Mouse (Mus musculus): ENCODE data around the gene Ntn5. TPM values are rescaled to one million over a fixed set of nuclear protein-coding genes. Genes with fewer than 3 reads are reported as not detected.

The Ntn5 gene
- polyA plus RNA-seq, 1 experiment = 0.47 TPM

DNA sequence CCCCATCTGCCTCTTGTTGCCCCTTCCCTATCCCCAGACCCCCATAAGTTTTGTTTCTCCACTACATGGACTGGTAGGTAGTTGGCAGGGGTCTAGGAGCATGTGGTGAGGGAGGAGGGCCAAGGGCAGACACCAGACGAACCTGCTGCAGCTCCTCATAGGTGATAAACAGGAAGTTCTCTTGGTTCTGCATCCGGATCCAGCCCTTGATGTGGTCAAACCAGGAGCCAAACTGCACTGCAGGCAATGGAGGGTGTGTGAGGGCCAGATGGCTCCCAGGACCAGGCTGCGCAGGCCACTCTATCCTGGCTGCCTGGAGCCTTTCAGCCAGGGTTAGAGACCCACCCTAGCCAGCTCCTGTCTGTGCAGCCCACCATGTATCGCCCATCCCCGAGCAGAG lies 49.7 kb downstream of the Ntn5 start:
- peaks cover 34% of the 10 kb centered on the region for H3K4me1 ChIP-seq (ENCODE audit: control insufficient read depth, insufficient read depth, insufficient read length, low read length)
- TF ChIP-seq POLR2A (IDR thresholded peaks at IDR 0.05; ENCODE audit: low read depth, low read length) = no peak
- no peak for TF ChIP-seq CTCF (IDR thresholded peaks at IDR 0.05; ENCODE audit: extremely low read depth, insufficient read length, insufficient replicate concordance, low read depth, low read length)
- H3K36me3 ChIP-seq (ENCODE audit: control insufficient read depth, insufficient read depth, low read length) = peaks cover 50% of the 10 kb centered on the region
- 74% methylated on average over 5 of the region's 5 CpGs for WGBS
- no peaks in the 10 kb centered on the region for H3K27me3 ChIP-seq (ENCODE audit: control insufficient read depth, insufficient read depth, low read length)
- no peak overlapping the region for H3K27ac ChIP-seq (ENCODE audit: insufficient read depth, low read depth, low read length)
- H3K4me3 ChIP-seq (ENCODE audit: low read depth, low read length) = no peak overlapping the region

DNA sequence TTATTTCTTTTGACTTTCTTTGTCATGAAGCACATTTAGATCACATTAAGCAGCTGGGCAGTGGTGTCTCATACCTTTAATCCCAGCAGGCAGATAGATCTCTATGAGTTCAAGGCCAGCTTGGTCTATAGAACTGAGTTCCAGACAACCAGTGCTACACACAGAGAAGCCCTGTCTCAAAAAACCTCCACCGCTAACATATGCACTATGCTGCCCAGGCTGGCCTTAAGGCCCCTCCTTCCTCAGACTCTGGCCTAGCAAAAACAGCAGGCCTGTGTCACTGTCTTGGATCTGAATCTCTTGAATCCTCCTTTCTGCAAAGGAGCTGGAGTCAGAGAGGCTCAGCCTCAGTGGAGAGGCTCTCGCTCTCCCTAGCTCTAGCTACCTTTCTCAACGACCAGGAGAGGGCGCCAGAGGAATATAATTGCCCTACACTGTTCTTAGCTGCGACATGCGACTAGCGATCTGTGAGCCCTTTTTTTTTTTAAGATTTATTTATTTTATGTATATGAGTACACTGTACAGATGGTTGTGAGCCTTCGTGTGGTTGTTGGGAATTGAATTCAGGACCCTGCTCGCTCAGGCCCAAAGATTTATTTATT lies 55.4 kb downstream of the Ntn5 start:
- no peak overlapping the region for H3K27ac ChIP-seq (ENCODE audit: insufficient read depth, low read depth, low read length)
- 10% methylated on average over 9 of the region's 9 CpGs for WGBS
- H3K4me3 ChIP-seq (ENCODE audit: low read depth, low read length) = no peak overlapping the region
- peak; percentile 82; the same call in 1 of the 2 replicates for TF ChIP-seq CTCF (IDR thresholded peaks at IDR 0.05; ENCODE audit: extremely low read depth, insufficient read length, insufficient replicate concordance, low read depth, low read length)
- TF ChIP-seq POLR2A (IDR thresholded peaks at IDR 0.05; ENCODE audit: low read depth, low read length) = no peak
- peaks cover 20% of the 10 kb centered on the region for H3K36me3 ChIP-seq (ENCODE audit: control insufficient read depth, insufficient read depth, low read length)
- H3K27me3 ChIP-seq (ENCODE audit: control insufficient read depth, insufficient read depth, low read length) = no peaks in the 10 kb centered on the region
- 0 out of 2 replicates have a peak, but pooled peaks cover 5% of the 10 kb centered on the region for H3K4me1 ChIP-seq (ENCODE audit: control insufficient read depth, insufficient read depth, insufficient read length, low read length)

DNA sequence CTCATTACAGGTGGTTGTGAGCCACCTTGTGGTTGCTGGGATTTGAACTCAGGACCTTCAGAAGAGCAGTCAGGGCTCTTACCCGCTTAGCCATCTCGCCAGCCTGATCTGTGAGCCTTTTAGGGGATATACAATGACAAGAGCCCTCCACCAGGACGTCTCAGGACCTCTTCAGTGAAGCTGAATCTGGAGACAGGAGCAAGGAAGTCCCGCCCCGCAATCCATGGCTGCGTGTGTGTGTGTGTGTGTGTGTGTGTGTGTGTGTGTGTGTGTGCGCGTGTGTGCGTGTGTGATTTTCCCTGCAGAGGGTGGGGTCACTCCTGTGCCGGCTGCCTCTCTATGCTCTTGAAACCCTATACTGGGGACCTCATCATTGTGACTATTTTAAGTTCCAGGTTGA lies 56.0 kb downstream of the Ntn5 start:
- H3K4me1 ChIP-seq (ENCODE audit: control insufficient read depth, insufficient read depth, insufficient read length, low read length) = 0 out of 2 replicates have a peak, but pooled peaks cover 5% of the 10 kb centered on the region
- TF ChIP-seq POLR2A (IDR thresholded peaks at IDR 0.05; ENCODE audit: low read depth, low read length) = no peak
- no peaks in the 10 kb centered on the region for H3K27me3 ChIP-seq (ENCODE audit: control insufficient read depth, insufficient read depth, low read length)
- peaks cover 19% of the 10 kb centered on the region for H3K36me3 ChIP-seq (ENCODE audit: control insufficient read depth, insufficient read depth, low read length)
- WGBS = 67% methylated on average over 10 of the region's 10 CpGs
- H3K4me3 ChIP-seq (ENCODE audit: low read depth, low read length) = no peak overlapping the region
- H3K27ac ChIP-seq (ENCODE audit: insufficient read depth, low read depth, low read length) = no peak overlapping the region

DNA sequence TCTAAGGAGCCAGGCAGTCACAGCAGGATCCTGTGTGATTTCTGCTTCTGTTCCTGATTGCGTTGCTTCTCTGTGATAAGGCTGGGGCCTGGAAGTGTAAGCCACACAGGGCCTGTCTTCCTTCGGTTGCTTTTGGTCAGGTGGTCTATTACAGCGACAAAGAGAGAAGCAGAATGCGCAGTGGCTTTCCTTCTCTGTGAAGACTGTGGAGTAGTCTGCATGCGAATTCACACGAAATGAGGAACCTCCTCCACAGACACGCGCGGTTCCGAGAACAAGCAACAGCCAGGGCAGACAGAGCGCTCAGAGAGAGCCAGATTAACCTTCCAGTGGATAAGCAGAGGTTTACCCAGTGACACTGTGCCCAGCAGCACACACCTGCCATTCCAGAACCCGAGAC lies 57.5 kb downstream of the Ntn5 start:
- 0 out of 2 replicates have a peak, but pooled peaks cover 6% of the 10 kb centered on the region for H3K4me1 ChIP-seq (ENCODE audit: control insufficient read depth, insufficient read depth, insufficient read length, low read length)
- WGBS = 85% methylated on average over 12 of the region's 12 CpGs
- peak overlapping the region; percentile 15 for H3K4me3 ChIP-seq (ENCODE audit: low read depth, low read length)
- H3K27me3 ChIP-seq (ENCODE audit: control insufficient read depth, insufficient read depth, low read length) = no peaks in the 10 kb centered on the region
- H3K27ac ChIP-seq (ENCODE audit: insufficient read depth, low read depth, low read length) = peak overlapping the region; percentile 42
- TF ChIP-seq POLR2A (IDR thresholded peaks at IDR 0.05; ENCODE audit: low read depth, low read length) (no peak), CTCF (IDR thresholded peaks at IDR 0.05; ENCODE audit: extremely low read depth, insufficient read length, insufficient replicate concordance, low read depth, low read length) (no peak)
- peaks cover 16% of the 10 kb centered on the region for H3K36me3 ChIP-seq (ENCODE audit: control insufficient read depth, insufficient read depth, low read length)

DNA sequence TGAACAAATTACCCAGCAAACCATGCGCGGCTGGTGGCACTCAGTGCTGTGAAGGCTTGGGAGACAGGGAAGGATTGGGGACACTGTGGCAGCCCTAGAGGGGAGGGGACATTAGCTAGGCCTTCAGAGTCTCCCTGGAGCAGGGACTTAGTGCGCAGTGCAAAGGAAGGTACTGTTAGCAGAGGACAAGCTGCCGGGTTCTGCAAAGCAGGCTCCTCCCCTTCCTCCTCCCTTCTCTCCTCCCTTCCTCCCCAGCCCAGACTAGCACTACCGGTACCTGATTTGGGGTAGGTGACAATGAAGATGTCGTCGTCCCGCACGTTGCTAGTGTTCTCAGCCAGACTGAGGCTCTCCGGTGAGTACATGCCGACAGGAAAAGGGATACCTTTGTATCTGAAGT lies 58.0 kb downstream of the Ntn5 start:
- peaks cover 17% of the 10 kb centered on the region for H3K36me3 ChIP-seq (ENCODE audit: control insufficient read depth, insufficient read depth, low read length)
- no peaks in the 10 kb centered on the region for H3K27me3 ChIP-seq (ENCODE audit: control insufficient read depth, insufficient read depth, low read length)
- 51% methylated on average over 11 of the region's 11 CpGs for WGBS
- peak overlapping the region; percentile 55 for H3K4me3 ChIP-seq (ENCODE audit: low read depth, low read length)
- peak overlapping the region; percentile 42 for H3K27ac ChIP-seq (ENCODE audit: insufficient read depth, low read depth, low read length)
- TF ChIP-seq POLR2A (IDR thresholded peaks at IDR 0.05; ENCODE audit: low read depth, low read length) (0 out of 2 replicates have a peak, but pooled peaks have one; percentile 10), CTCF (IDR thresholded peaks at IDR 0.05; ENCODE audit: extremely low read depth, insufficient read length, insufficient replicate concordance, low read depth, low read length) (no peak)
- H3K4me1 ChIP-seq (ENCODE audit: control insufficient read depth, insufficient read depth, insufficient read length, low read length) = 0 out of 2 replicates have a peak, but pooled peaks cover 6% of the 10 kb centered on the region

DNA sequence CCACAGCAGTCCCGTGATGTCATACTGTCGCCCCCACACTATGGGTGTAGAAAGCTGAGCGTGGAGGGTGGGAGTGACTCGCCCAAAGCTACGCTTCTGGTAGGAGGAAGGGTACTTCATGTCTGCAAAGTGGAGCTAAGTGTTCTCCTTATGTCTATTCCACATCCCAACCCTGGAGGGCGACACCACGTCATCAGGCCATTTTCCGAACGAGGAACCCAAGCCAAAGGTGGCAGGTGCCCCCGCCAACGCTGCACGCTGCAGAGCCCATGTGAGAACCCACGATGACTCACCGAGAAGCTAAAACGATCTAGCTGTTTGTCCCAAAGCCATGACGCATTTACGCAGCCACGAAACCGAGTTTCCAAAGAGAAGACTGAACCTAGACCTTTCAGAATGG lies 58.5 kb downstream of the Ntn5 start:
- 21% methylated on average over 19 of the region's 19 CpGs for WGBS
- Histone ChIP-seq H3K4me3 (ENCODE audit: low read depth, low read length) (peak overlapping the region; percentile 55), H3K4me1 (ENCODE audit: control insufficient read depth, insufficient read depth, insufficient read length, low read length) (0 out of 2 replicates have a peak, but pooled peaks cover 6% of the 10 kb centered on the region), H3K36me3 (ENCODE audit: control insufficient read depth, insufficient read depth, low read length) (peaks cover 23% of the 10 kb centered on the region), H3K27me3 (ENCODE audit: control insufficient read depth, insufficient read depth, low read length) (no peaks in the 10 kb centered on the region), H3K27ac (ENCODE audit: insufficient read depth, low read depth, low read length) (peak overlapping the region; percentile 3; the same call in 1 of the 2 replicates)
- no peak for TF ChIP-seq CTCF (IDR thresholded peaks at IDR 0.05; ENCODE audit: extremely low read depth, insufficient read length, insufficient replicate concordance, low read depth, low read length)
- TF ChIP-seq POLR2A (IDR thresholded peaks at IDR 0.05; ENCODE audit: low read depth, low read length) = no peak

Other genes with a start within 250 kb of the Ntn5 start
- gene Gys1, start 249.2 kb upstream of the Ntn5 start, polyA plus RNA-seq (2012; rRNA removed) = 9.5 and 9.6 TPM in 2 replicates
- gene Ruvbl2, start 245.9 kb upstream of the Ntn5 start, polyA plus RNA-seq (2012; rRNA removed) = 22.3 and 54.3 TPM in 2 replicates
- 1,857 and 2,336 TPM in 2 replicates for gene Ftl1, start 224.1 kb upstream of the Ntn5 start, polyA plus RNA-seq (2012; rRNA removed)
- gene Bax, start 217.1 kb upstream of the Ntn5 start, polyA plus RNA-seq (2012; rRNA removed) = 57.1 and 105 TPM in 2 replicates
- 0.09 TPM in 1 of 2 replicates, not detected in the other for gene Tulp2, start 202.1 kb upstream of the Ntn5 start, polyA plus RNA-seq (2012; rRNA removed)
- gene Gm45808, start 197.2 kb upstream of the Ntn5 start, polyA plus RNA-seq (2012; rRNA removed) = 0.23 TPM in 1 of 2 replicates, not detected in the other
- gene Dhdh, start 195.2 kb upstream of the Ntn5 start, polyA plus RNA-seq (2012; rRNA removed) = 0.34 and 0.41 TPM in 2 replicates
- gene Nucb1, start 173.6 kb upstream of the Ntn5 start, polyA plus RNA-seq (2012; rRNA removed) = 143 and 456 TPM in 2 replicates
- 15.3 and 15.9 TPM in 2 replicates for gene Ppp1r15a, start 157.8 kb upstream of the Ntn5 start, polyA plus RNA-seq (2012; rRNA removed)
- 4.7 and 4.9 TPM in 2 replicates for gene Plekha4, start 157.7 kb upstream of the Ntn5 start, polyA plus RNA-seq (2012; rRNA removed)
- 0.20 and 0.25 TPM in 2 replicates for gene Hsd17b14, start 129.1 kb upstream of the Ntn5 start, polyA plus RNA-seq (2012; rRNA removed)
- gene Bcat2, start 113.9 kb upstream of the Ntn5 start, polyA plus RNA-seq (2012; rRNA removed) = 26.3 and 41.8 TPM in 2 replicates
- 0.29 and 4.2 TPM in 2 replicates for gene Fgf21, start 68.5 kb upstream of the Ntn5 start, polyA plus RNA-seq (2012; rRNA removed)
- gene Fut1, start 66.7 kb upstream of the Ntn5 start, polyA plus RNA-seq (2012; rRNA removed) = 1.7 and 2.5 TPM in 2 replicates
- gene Izumo1, start 62.2 kb upstream of the Ntn5 start, polyA plus RNA-seq (2012; rRNA removed) = 0.24 and 0.25 TPM in 2 replicates
- gene Rasip1, start 56.5 kb upstream of the Ntn5 start, polyA plus RNA-seq (2012; rRNA removed) = 7.2 and 11.6 TPM in 2 replicates
- 0.63 and 0.84 TPM in 2 replicates for gene Mamstr, start 44.0 kb upstream of the Ntn5 start, polyA plus RNA-seq (2012; rRNA removed)
- gene Fut2, start 17.6 kb upstream of the Ntn5 start, polyA plus RNA-seq (2012; rRNA removed) = 1.2 and 18.4 TPM in 2 replicates
- 0.14 and 0.22 TPM in 2 replicates for gene Sec1, start 10.4 kb downstream of the Ntn5 start, polyA plus RNA-seq (2012; rRNA removed)
- 2.1 and 2.3 TPM in 2 replicates for gene Car11, start 15.8 kb downstream of the Ntn5 start, polyA plus RNA-seq (2012; rRNA removed)
- gene Dbp, start 21.1 kb downstream of the Ntn5 start, polyA plus RNA-seq (2012; rRNA removed) = 8.9 and 13.1 TPM in 2 replicates
- 820 and 1,370 TPM in 2 replicates for gene Rpl18, start 31.4 kb downstream of the Ntn5 start, polyA plus RNA-seq (2012; rRNA removed)
- gene Sphk2, start 34.0 kb downstream of the Ntn5 start, polyA plus RNA-seq (2012; rRNA removed) = 87.3 and 164 TPM in 2 replicates
- gene Fam83e, start 37.2 kb downstream of the Ntn5 start, polyA plus RNA-seq (2012; rRNA removed) = 64.5 and 102 TPM in 2 replicates
- gene Spaca4, start 41.8 kb downstream of the Ntn5 start, polyA plus RNA-seq (2012; rRNA removed) = 0.20 and 0.38 TPM in 2 replicates
- gene Lmtk3, start 99.7 kb downstream of the Ntn5 start, polyA plus RNA-seq (2012; rRNA removed) = 1.9 and 2.1 TPM in 2 replicates
- 139 and 454 TPM in 2 replicates for gene Sult2b1, start 100.6 kb downstream of the Ntn5 start, polyA plus RNA-seq (2012; rRNA removed)
- gene Cyth2, start 130.6 kb downstream of the Ntn5 start, polyA plus RNA-seq (2012; rRNA removed) = 19.2 and 51.4 TPM in 2 replicates
- 0.08 and 0.28 TPM in 2 replicates for gene Kcnj14, start 140.8 kb downstream of the Ntn5 start, polyA plus RNA-seq (2012; rRNA removed)
- 8.5 and 10.1 TPM in 2 replicates for gene Grwd1, start 146.9 kb downstream of the Ntn5 start, polyA plus RNA-seq (2012; rRNA removed)
- 178 and 333 TPM in 2 replicates for gene Kdelr1, start 188.8 kb downstream of the Ntn5 start, polyA plus RNA-seq (2012; rRNA removed)
- gene Grin2d, start 194.4 kb downstream of the Ntn5 start, polyA plus RNA-seq (2012; rRNA removed) = 5.5 and 10.4 TPM in 2 replicates
- 0.41 TPM in 1 of 2 replicates, not detected in the other for gene Syngr4, start 212.7 kb downstream of the Ntn5 start, polyA plus RNA-seq (2012; rRNA removed)
- gene Tmem143, start 212.9 kb downstream of the Ntn5 start, polyA plus RNA-seq (2012; rRNA removed) = 30.9 and 46.4 TPM in 2 replicates
- 49.1 and 49.5 TPM in 2 replicates for gene Emp3, start 237.4 kb downstream of the Ntn5 start, polyA plus RNA-seq (2012; rRNA removed)
- 8.0 and 8.9 TPM in 2 replicates for gene Ccdc114, start 240.1 kb downstream of the Ntn5 start, polyA plus RNA-seq (2012; rRNA removed)

Measured in small intestine, adult 2 months (tissue).